Mouse (Mus musculus) Patski (cell line): ENCODE results near the gene Neil1. TPM values are rescaled to one million over a fixed set of nuclear protein-coding genes. Genes with fewer than 3 reads are reported as not detected.
A peak's percentile ranks its signal among the peaks of the same experiment; 100 is the strongest.

Experiments used
- ATAC-seq: fragments of 100-300 bp; one replicate; pipeline ENCODE4 v1.8.0; 2021
- CTCF ChIA-PET: fragments of 350-600 bp; sonication (Branson Sonifier 250); formaldehyde crosslinking; loops from one replicate; lab custom pipeline; 2022; ENCODE audit warnings: inconsistent platforms; lab: Charles Lee
- POLR2A ChIA-PET: fragments of 350-600 bp; sonication (Branson Sonifier 250); formaldehyde crosslinking; loops from one replicate; lab custom pipeline; 2022; ENCODE audit warnings: antibody characterized with exemption, inconsistent platforms; lab: Charles Lee
- DNase-seq: peaks from one replicate; pipeline ENCODE4 v3.0.0-alpha.2; 2011; ENCODE audit warnings: low read depth, low spot score
- H3K27me3 ChIP-seq: fragments of 371-371 bp; one replicate; pipeline ENCODE4 v1.5.1; 2021
- CTCF ChIP-seq: fragments of 100-300 bp; IDR thresholded peaks from one replicate; pipeline ENCODE4 v1.5.1; 2021
- in situ Hi-C: fragments of 300-500 bp; cut with MboI; formaldehyde crosslinking; loops from 3 replicates; pipeline ENCODE4 v1.11.1; 2018; ENCODE audit warnings: low pct_unique_long_range_greater_than_20kb, mixed read lengths
- polyA plus RNA-seq: library from polyadenylated mRNA; unstranded; gene quantifications from one replicate; pipeline ENCODE4 v1.2.3, GENCODE M21; 2021

Gene Neil1
- polyA plus RNA-seq, 1 experiment from 2014 or later, result 13.0 TPM

GRCm38 (mm10) chr9:57156383-57156782 is 8.3 kb upstream of the Neil1 start:
- no peak for DNase-seq
- in situ Hi-C loops, result loop anchor here (10.0 kb wide), 1 partner anchor 278 kb away; no protein-coding TSS in a partner anchor
- no peak for ATAC-seq
- POLR2A ChIA-PET, result no interaction called here
- CTCF ChIA-PET, result no interaction called here
- no peak for TF ChIP-seq CTCF
- H3K27me3 ChIP-seq, result no peaks in the 10 kb centered on the region

- H3K27me3 ChIP-seq, result no peaks in the 10 kb centered on the region
- in situ Hi-C loops, result loop anchor here (10.0 kb wide), 1 partner anchor 282 kb away; no protein-coding TSS in a partner anchor
- ATAC-seq (no peak), DNase-seq (no peak)
- ChIA-PET POLR2A (no interaction called here), CTCF (interaction anchor here (1.0 kb wide), 1 partner anchor 17 kb away, joined by 3 read pairs; no protein-coding TSS in a partner anchor)
- no peak for TF ChIP-seq CTCF
These were observed 4.2 kb upstream of the Neil1 start for GRCm38 (mm10) chr9:57152331-57152730.

GRCm38 (mm10) chr9:57150192-57150591 is 2.1 kb upstream of the Neil1 start:
- CTCF ChIA-PET, result interaction anchor here (1.0 to 1.4 kb wide), 2 partner anchors 10 to 306 kb away, joined by 3 to 4 read pairs; no protein-coding TSS in a partner anchor
- in situ Hi-C loops, result loop anchor here (10.0 kb wide), 1 partner anchor 285 kb away; no protein-coding TSS in a partner anchor

GRCm38 (mm10) chr9:57149021-57149420 is 916 bp upstream of the Neil1 start:
- ATAC-seq (no peak), DNase-seq (no peak)
- in situ Hi-C loops, result no loop called here
- ChIA-PET POLR2A (interaction anchor here (0.6 to 1.0 kb wide), 2 partner anchors 18 to 212 kb away, joined by 3 to 4 read pairs; partner anchors contain the start of gene Imp3), CTCF (interaction anchor here (1.4 kb wide), 1 partner anchor 11 kb away, joined by 4 read pairs; no protein-coding TSS in a partner anchor)
- no peak for TF ChIP-seq CTCF
- no peaks in the 10 kb centered on the region for H3K27me3 ChIP-seq

More at GRCm38 (mm10) chr9:57150192-57150591, 2.1 kb upstream of the Neil1 start:
- no peak for TF ChIP-seq CTCF
- ATAC-seq (no peak), DNase-seq (no peak)
- no peaks in the 10 kb centered on the region for H3K27me3 ChIP-seq
- POLR2A ChIA-PET, result no interaction called here

- peak; percentile 23 for ATAC-seq
- CTCF ChIA-PET, result interaction anchor here (0.6 to 1.5 kb wide), 2 partner anchors 16 to 24 kb away, joined by 3 to 8 read pairs; no protein-coding TSS in a partner anchor
- POLR2A ChIA-PET, result interaction anchor here (1.0 to 1.9 kb wide), 3 partner anchors 9 to 16 kb away, joined by 3 to 8 read pairs (median 4); no protein-coding TSS in a partner anchor
- in situ Hi-C loops, result no loop called here
- TF ChIP-seq CTCF, result no peak
- DNase-seq, result no peak
- no peaks in the 10 kb centered on the region for H3K27me3 ChIP-seq
These were observed 631 bp downstream of the Neil1 start for GRCm38 (mm10) chr9:57147205-57148143.

- TF ChIP-seq CTCF, result no peak
- ATAC-seq (no peak), DNase-seq (no peak)
- POLR2A ChIA-PET, result interaction anchor here (1.9 kb wide), 1 partner anchor 8 kb away, joined by 8 read pairs; no protein-coding TSS in a partner anchor
- no peaks in the 10 kb centered on the region for H3K27me3 ChIP-seq
- in situ Hi-C loops, result no loop called here
- CTCF ChIA-PET, result interaction anchor here (0.6 kb wide), 1 partner anchor 25 kb away, joined by 3 read pairs; no protein-coding TSS in a partner anchor
These were observed 1.5 kb downstream of the Neil1 start for GRCm38 (mm10) chr9:57146451-57147066.

- DNase-seq, result no peak
- no peaks in the 10 kb centered on the region for H3K27me3 ChIP-seq
- CTCF ChIA-PET, result no interaction called here
- POLR2A ChIA-PET, result interaction anchor here (1.0 kb wide), 1 partner anchor 10 kb away, joined by 5 read pairs; no protein-coding TSS in a partner anchor
- no peak for TF ChIP-seq CTCF
- in situ Hi-C loops, result no loop called here
- ATAC-seq, result no peak
These were observed 3.3 kb downstream of the Neil1 start for GRCm38 (mm10) chr9:57144830-57145229.

GRCm38 (mm10) chr9:57143212-57143611 is 4.9 kb downstream of the Neil1 start:
- DNase-seq (no peak), ATAC-seq (no peak)
- in situ Hi-C loops, result no loop called here
- no peak for TF ChIP-seq CTCF
- ChIA-PET CTCF (interaction anchor here (2.9 kb wide), 1 partner anchor 12 kb away, joined by 10 read pairs; the partner anchor contains the start of gene Man2c1), POLR2A (no interaction called here)
- no peaks in the 10 kb centered on the region for H3K27me3 ChIP-seq

GRCm38 (mm10) chr9:57141417-57142353 is 6.4 kb downstream of the Neil1 start:
- ATAC-seq (no peak), DNase-seq (no peak)
- POLR2A ChIA-PET, result no interaction called here
- TF ChIP-seq CTCF, result no peak
- CTCF ChIA-PET, result interaction anchor here (2.9 kb wide), 1 partner anchor 11 kb away, joined by 10 read pairs; the partner anchor contains the start of gene Man2c1
- no peaks in the 10 kb centered on the region for H3K27me3 ChIP-seq
- in situ Hi-C loops, result no loop called here
